Mouse (Mus musculus) WW6 (cell line): ENCODE results near the gene Hist1h3g.
"Not testable (repeated sequence)": the region's sequence is repeated elsewhere in the genome, so short reads cannot be mapped to it uniquely, and the experiment has no call there.

Source experiments
- DNase-seq: peaks from one replicate; pipeline ENCODE4 v3.0.0-alpha.2; 2013; ENCODE audit warnings: low read depth, low spot score

The Hist1h3g gene

DNA sequence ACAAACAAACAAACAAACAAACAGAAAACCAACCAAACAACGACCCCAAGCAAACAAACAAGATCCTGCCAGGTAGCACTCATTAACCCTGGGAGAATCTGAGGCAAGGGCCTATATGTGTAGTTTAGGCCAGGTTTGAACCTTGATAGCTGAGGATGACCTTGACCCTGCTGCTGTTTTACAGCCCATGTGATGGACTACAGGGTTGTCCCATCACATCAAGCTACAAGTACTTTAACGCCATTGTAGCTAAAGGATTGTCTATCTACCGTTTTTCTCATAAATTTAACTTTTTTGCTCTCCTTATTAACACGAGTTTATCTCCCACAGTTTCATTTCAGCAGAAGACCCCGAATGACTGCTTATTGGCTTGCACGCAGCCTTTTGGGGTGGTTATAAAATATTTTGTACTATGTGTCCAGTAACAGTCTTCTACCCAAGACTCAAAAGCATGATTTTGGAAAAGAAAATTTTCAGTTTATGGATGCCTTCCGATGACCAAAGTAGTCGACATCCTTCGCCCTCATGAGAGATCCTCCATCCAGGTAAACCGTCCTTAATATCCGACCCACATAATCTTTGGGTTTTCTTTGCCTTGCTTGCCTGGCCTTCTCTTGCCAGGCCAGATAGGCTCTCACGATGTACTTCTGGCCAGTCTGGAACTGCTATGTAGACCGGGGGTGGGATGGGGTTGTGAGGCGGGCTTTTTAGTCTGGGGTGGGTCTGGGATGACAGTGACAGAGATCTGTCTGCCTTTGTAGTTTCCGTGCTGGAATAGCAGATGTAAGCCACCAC lies 19.2 kb upstream of the Hist1h3g start:
- DNase-seq: no peak

GRCm38 (mm10) chr13:23516822-23517602 lies 18.2 kb upstream of the Hist1h3g start:
- DNase-seq: no peak

DNA sequence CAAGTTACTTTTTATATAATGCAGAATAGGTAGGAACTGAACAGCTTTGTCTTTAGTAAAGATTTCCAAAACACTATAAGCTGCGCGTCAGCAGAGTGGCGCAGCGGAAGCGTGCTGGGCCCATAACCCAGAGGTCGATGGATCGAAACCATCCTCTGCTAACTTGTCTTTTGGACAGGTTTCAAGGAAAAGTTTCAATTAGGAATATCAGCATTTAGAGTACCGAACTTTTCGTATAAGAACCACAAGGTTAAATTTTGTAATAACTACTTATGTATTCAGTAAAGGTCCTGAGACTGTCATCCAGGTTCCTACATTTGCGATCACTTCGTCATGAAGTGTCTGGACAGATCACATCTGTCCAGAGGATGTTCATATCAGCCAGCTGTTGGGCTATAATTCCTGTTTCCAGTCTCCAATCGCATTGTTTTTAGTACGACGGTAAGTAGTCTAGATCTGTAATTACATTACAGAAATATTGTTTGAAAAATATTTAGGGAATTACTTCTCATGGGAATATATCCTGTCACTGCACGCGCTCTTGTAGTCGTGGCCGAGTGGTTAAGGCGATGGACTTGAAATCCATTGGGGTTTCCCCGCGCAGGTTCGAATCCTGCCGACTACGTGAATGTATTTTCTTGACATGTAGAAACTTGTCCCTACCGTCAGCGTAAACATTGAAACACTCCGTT lies 17.5 kb upstream of the Hist1h3g start:
- no peak for DNase-seq

- no peak for DNase-seq
Measured at GRCm38 (mm10) chr13:23518295-23518603, 17.0 kb upstream of the Hist1h3g start.

- no peak for DNase-seq
Measured at GRCm38 (mm10) chr13:23518885-23519284, 16.3 kb upstream of the Hist1h3g start.

DNA sequence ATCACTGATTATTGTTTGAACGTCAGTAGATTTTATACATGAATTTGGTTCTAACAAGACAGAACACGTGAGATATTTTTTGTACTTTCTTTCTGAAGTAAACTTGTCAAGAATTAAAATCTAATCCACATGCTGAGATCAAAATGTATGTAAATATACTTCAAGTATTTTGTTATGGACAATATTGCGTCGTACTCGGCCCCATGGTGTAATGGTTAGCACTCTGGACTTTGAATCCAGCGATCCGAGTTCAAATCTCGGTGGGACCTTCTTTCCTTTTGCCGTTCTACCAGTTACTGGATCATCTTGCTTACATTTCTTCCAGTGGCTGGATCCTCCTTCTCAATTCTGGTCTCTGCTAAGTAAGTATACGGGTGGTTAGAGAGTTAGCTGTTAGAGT lies 15.8 kb upstream of the Hist1h3g start:
- DNase-seq: no peak

GRCm38 (mm10) chr13:23521703-23522102 lies 13.5 kb upstream of the Hist1h3g start:
- no peak for DNase-seq

- no peak for DNase-seq
Measured at GRCm38 (mm10) chr13:23523976-23524375, 11.2 kb upstream of the Hist1h3g start.

DNA sequence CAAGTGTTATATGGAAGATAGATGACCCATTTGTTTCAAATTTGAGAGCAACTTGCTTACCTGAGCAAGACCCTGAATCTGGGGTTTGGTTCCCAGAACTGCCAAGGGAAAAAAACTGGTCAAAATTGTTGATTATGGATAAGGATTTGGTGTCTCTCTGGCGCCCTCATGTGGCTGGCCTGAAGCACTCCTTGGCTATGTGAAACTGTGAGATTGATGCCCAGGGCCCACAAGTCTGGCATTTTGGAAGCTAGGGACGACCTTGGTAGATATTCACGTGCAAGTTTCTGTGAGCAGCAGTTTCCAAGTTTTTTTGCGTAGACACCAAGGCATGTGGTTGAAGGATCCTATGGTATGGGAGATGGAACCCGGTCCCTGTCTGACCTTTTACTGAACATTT lies 10.6 kb upstream of the Hist1h3g start:
- no peak for DNase-seq

DNA sequence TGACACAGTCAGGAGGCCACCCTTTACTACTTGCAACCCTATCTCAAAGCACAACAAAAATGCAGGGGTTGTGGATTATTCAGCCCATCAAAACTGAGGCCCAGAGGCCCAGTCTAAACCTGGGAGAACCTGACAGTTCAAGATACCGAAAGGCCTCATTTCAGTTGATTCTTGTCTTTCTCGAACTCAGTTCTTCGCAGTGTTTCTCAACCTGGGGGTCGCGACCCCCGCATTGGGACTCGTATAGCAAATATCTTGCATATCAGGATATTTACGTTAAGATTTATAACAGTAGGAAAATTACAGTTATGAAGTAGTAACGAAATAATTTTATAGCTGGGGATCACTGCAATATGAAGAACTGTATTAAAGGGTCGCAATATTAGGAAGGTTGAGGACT lies 9.3 kb upstream of the Hist1h3g start:
- no peak for DNase-seq

DNA sequence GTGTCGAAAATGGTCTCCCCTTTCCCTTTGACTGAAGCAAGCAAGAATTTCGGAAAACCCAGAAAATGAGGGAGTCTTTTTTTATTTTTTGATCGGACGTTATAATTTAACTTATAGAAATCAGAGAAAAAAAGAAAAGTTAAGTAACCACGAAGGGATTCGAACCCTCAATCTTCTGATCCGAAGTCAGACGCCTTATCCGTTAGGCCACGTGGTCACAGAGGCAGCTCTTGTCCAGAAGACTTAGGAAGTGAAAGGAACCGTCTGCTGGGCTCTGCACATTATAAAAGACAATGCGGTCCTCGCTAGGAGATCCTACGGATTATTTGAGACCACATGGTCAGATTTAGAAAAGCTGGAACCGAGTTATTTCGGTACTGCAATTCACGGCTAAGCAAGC lies 8.9 kb upstream of the Hist1h3g start:
- DNase-seq: no peak

GRCm38 (mm10) chr13:23529005-23529404 lies 6.2 kb upstream of the Hist1h3g start:
- no peak for DNase-seq

GRCm38 (mm10) chr13:23529480-23530165 lies 5.6 kb upstream of the Hist1h3g start:
- no peak for DNase-seq

DNA sequence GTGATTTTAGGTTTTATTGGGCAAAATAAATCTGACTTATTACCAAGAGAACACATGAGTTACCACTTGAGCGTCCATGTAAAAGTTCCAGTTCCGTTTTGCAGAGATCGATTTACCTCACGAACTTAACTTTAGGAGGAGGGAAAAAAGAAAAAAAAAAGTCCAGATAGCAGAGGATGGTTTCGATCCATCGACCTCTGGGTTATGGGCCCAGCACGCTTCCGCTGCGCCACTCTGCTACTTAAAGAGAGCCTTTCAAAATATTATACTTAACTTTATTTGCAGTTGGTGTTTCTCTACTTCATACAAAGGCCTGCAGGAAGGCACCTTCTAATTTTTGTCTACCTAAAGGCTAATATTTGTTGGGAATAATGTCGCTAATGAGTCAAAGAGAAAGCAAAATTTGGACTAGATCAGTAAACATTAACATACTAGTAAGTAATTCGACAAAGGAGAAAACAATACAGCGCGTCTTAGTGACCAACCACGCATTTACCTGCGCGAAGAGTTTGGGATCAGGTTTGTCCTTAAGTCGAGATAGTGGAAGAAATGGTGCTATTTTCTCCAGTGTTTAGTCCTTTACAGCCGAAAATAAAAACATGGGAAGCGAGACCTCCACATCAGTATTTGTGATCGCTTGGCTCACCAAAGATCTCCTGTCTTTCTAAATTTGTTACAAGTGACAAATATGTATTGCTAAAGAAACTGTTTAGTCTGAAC lies 4.9 kb upstream of the Hist1h3g start:
- no peak for DNase-seq

DNA sequence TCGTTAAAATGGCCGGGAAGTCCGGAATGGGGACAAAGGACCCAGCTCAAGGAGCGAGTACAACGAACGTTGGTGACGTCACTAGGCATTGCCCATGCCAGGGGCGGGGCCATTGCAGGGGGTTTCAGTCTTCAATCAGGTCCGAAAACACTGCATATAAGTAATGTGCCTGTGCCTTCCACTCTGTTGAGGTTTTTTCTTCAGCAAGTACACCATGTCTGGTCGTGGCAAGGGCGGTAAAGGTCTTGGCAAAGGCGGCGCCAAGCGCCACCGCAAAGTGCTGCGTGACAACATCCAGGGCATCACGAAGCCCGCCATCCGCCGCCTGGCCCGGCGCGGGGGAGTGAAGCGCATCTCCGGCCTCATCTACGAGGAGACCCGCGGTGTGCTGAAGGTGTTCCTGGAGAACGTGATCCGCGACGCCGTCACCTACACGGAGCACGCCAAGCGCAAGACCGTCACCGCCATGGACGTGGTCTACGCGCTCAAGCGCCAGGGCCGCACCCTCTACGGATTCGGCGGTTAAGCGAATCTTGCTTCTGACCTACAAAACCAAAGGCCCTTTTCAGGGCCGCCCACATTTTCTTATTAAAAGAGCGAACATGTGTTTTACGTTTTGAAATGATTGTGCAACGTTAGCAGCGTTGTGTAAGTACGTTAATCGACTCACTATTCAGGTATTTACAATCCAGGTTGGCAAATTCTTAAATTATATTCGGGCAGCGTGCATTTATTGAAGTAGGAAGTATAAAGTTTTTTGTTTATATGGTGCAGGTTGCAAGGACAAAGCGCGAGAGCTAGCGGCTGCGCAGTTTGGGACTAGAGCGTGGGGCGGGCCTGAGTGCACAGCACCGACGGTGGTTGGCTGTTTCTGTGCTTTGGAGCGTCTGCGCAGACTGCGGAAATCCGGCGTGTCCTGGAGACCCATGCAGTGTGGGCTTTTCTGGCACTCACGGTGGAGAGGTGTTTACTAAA lies 4.0 kb upstream of the Hist1h3g start, which contains the start of gene Hist1h4h:
Gene Hist1h4h (plus strand): TSS at position 150 of the 975 bp plus-strand sequence.
- DNase-seq: no peak

- no peak for DNase-seq
Measured at GRCm38 (mm10) chr13:23532262-23533075, 2.8 kb upstream of the Hist1h3g start.

DNA sequence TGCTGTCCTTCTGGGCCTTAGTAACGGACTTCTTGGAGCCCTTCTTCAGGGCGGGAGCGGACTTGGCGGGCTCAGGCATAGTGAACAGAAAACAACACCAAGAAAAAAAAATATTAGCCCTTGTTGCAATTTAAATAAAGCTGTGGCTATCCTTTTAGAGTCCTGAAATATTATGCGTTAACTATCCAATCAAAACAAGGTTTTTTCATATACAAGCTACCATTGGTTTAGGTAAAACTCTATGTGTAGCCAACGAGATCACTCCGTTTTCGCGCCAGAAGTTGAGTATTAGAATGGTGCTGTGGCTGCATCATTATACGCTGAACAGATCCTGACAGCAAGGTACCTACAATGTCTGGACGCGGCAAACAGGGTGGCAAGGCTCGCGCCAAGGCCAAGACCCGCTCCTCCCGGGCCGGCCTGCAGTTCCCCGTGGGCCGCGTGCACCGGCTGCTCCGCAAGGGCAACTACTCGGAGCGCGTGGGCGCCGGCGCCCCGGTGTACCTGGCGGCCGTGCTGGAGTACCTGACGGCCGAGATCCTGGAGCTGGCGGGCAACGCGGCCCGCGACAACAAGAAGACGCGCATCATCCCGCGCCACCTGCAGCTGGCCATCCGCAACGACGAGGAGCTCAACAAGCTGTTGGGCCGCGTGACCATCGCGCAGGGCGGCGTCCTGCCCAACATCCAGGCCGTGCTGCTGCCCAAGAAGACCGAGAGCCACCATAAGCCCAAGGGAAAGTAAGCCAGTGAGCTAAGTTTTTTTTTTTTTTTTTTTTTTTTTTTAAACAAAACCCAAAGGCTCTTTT lies 1.5 kb upstream of the Hist1h3g start, which contains the start of gene Hist1h2af:
Gene Hist1h2af (plus strand): TSS at position 347 of the 808 bp plus-strand sequence.
- DNase-seq: not testable (repeated sequence)
